Mouse (Mus musculus) cortical plate, adult 2 months (tissue): ENCODE measurements around the gene Tnfrsf1a.

Source experiments
- CTCF ChIP-seq: fragments of 200-500 bp; IDR thresholded peaks from 2 replicates; pipeline ENCODE4 v1.5.1; 2011; ENCODE audit warnings: mild to moderate bottlenecking, control low read depth, low read length; ENCODE audit not compliant: insufficient read depth; ENCODE audit errors: extremely low read depth
- POLR2A ChIP-seq: fragments of 200-500 bp; IDR thresholded peaks from 2 replicates; pipeline ENCODE4 v1.6.1; 2011; ENCODE audit warnings: mild to moderate bottlenecking, low read length, control low read depth; ENCODE audit not compliant: insufficient read depth; ENCODE audit errors: extremely low read depth

DNA sequence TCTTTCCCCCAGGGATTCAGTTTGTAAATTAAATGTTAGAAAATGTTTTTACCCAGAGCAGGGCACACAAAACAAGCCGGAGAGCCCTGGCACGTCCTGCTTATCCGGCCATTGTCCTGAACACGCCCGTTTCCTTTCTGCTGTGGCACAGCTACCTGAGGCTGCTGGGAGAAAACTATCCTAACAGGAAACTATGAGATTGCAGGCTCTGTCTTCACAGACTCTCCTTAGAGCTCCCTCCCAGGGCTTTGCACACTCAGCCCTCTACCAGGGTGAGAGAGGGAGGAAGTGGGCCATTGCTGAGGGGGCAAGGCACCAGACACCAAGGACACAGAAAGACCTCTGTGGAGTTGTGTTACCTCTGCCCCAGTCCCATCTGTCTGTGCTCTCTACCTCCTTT is 8.9 kb upstream of the Tnfrsf1a start:
- no peak for TF ChIP-seq CTCF
- TF ChIP-seq POLR2A: no peak
